23 mouse cellular contexts compared by ENCODE assay signal in genomic region chr10:119806151-119806550, GRCm38 (mm10).
A peak's percentile ranks its signal among the peaks of the same experiment; 100 is the strongest.
DNase-seq lines count a peak whose midpoint lies in the region; ATAC-seq and TF ChIP-seq lines count a peak whose summit lies in the region.
"Had no signal": no experiment of that assay in that cellular context is flagged by ENCODE, and none has a peak within 500 bp of the region (broad histone marks: within the 10 kb centered on the region; RNA-seq: fewer than 3 reads in every experiment).

No protein-coding gene starts in this region.

- H3K27me3 ChIP-seq in forebrain, embryonic 14.5 days (replicated peaks; ENCODE audit: control insufficient read depth, insufficient read depth, low read length) = no peaks in the 10 kb centered on the region
- H3K27me3 ChIP-seq in forebrain, embryonic 11.5 days (ENCODE audit: control insufficient read depth, insufficient read depth, low read length) = no peaks in the 10 kb centered on the region
- no peaks in the 10 kb centered on the region for H3K27me3 ChIP-seq in hindbrain, embryonic 13.5 days
- no peaks in the 10 kb centered on the region for H3K27me3 ChIP-seq in hindbrain, embryonic 10.5 days (ENCODE audit: insufficient read depth, poor library complexity, severe bottlenecking)
- no peaks in the 10 kb centered on the region for H3K27me3 ChIP-seq in midbrain, postnatal 0 days (ENCODE audit: insufficient read depth, low read length)
- H3K27me3 ChIP-seq: embryonic facial prominence, embryonic 13.5 days; kidney, embryonic 15.5 days; liver, embryonic 13.5 days had no signal

- H3K27ac ChIP-seq in forebrain, embryonic 14.5 days (ENCODE audit: low read depth, low read length) = 0 out of 2 replicates have a peak overlapping the region, but pooled peaks have one; percentile 11
- H3K27ac ChIP-seq in forebrain, embryonic 11.5 days (ENCODE audit: low read depth, low read length) = no peak overlapping the region
- H3K27ac ChIP-seq in hindbrain, embryonic 13.5 days = peak overlapping the region; percentile 74
- no peak overlapping the region for H3K27ac ChIP-seq in hindbrain, embryonic 10.5 days
- H3K27ac ChIP-seq in midbrain, postnatal 0 days (ENCODE audit: low read depth, low read length) = no peak overlapping the region
- H3K27ac ChIP-seq: embryonic facial prominence, embryonic 13.5 days; kidney, embryonic 15.5 days; liver, embryonic 13.5 days; stomach, postnatal 0 days had no signal

- H3K9ac ChIP-seq in forebrain, embryonic 14.5 days (ENCODE audit: low read length) = no peak overlapping the region
- H3K9ac ChIP-seq in forebrain, embryonic 11.5 days (ENCODE audit: low read length) = no peak overlapping the region
- H3K9ac ChIP-seq in hindbrain, embryonic 13.5 days = no peak overlapping the region
- H3K9ac ChIP-seq in midbrain, postnatal 0 days (replicated peaks; ENCODE audit: low read length, poor library complexity, severe bottlenecking) = no peak overlapping the region
- H3K9ac ChIP-seq: embryonic facial prominence, embryonic 13.5 days; kidney, embryonic 15.5 days; liver, embryonic 13.5 days had no signal

- H3K4me2 ChIP-seq in forebrain, embryonic 14.5 days (ENCODE audit: low read length) = no peak overlapping the region
- H3K4me2 ChIP-seq in forebrain, embryonic 11.5 days (ENCODE audit: low read depth, low read length, severe bottlenecking) = no peak overlapping the region
- peak overlapping the region; percentile 2; the same call in 1 of the 2 replicates for H3K4me2 ChIP-seq in hindbrain, embryonic 13.5 days
- H3K4me2 ChIP-seq in midbrain, postnatal 0 days (ENCODE audit: low read depth, low read length, poor library complexity, severe bottlenecking) = no peak overlapping the region
- H3K4me2 ChIP-seq: embryonic facial prominence, embryonic 13.5 days; kidney, embryonic 15.5 days; liver, embryonic 13.5 days had no signal

- peak; percentile 61 for DNase-seq in forebrain, embryonic 14.5 days (ENCODE audit: low spot score)
- DNase-seq in forebrain, embryonic 11.5 days (ENCODE audit: low spot score) = no peak
- no peak for DNase-seq in hindbrain, embryonic 10.5 days (ENCODE audit: low spot score)
- DNase-seq in brain, embryonic 14.5 days (ENCODE audit: low read depth) = peak; percentile 81
- peak; percentile 15 for DNase-seq in midbrain, postnatal 0 days (ENCODE audit: low spot score)
- no peak for DNase-seq in left cerebral cortex, adult 8-10 months (ENCODE audit: low spot score in 2 of 2)
- DNase-seq: cerebellum, adult 11-12 months; cerebellum, postnatal 14 days; gastrocnemius, postnatal 10 days; kidney, adult 11 months; kidney, postnatal 4 days; liver, embryonic 13.5 days; lung, adult 2 months; lung, postnatal 14 days; right cerebral cortex, postnatal 14 days; thymus, adult 2 months; thymus, postnatal 4 days had no signal

- 25% methylated on average over 8 of the region's 8 CpGs for WGBS in forebrain, embryonic 14.5 days
- WGBS in forebrain, embryonic 11.5 days = 37% methylated on average over 8 of the region's 8 CpGs
- 33% methylated on average over 8 of the region's 8 CpGs for WGBS in hindbrain, embryonic 13.5 days
- WGBS in hindbrain, embryonic 10.5 days = 67% methylated on average over 8 of the region's 8 CpGs
- WGBS in midbrain, postnatal 0 days = 28% methylated on average over 8 of the region's 8 CpGs

- peak; percentile 43 for ATAC-seq in forebrain, embryonic 14.5 days
- no peak for ATAC-seq in forebrain, embryonic 11.5 days (replicated peaks; ENCODE audit: low FRiP score)
- ATAC-seq in hindbrain, embryonic 13.5 days (ENCODE audit: low FRiP score) = no peak
- no peak for ATAC-seq in midbrain, postnatal 0 days (ENCODE audit: low FRiP score)
- no peak for ATAC-seq in activated CD4-positive, CD25-positive, alpha-beta regulatory T cell, adult 4 months

- no peaks in the 10 kb centered on the region for H3K9me3 ChIP-seq in forebrain, embryonic 14.5 days (replicated peaks; ENCODE audit: control insufficient read depth, low read length)
- H3K9me3 ChIP-seq in forebrain, embryonic 11.5 days (ENCODE audit: control insufficient read depth, low read length) = no peaks in the 10 kb centered on the region
- H3K9me3 ChIP-seq in hindbrain, embryonic 13.5 days = no peaks in the 10 kb centered on the region
- no peaks in the 10 kb centered on the region for H3K9me3 ChIP-seq in hindbrain, embryonic 10.5 days
- no peaks in the 10 kb centered on the region for H3K9me3 ChIP-seq in midbrain, postnatal 0 days (ENCODE audit: low read length)
- H3K9me3 ChIP-seq: embryonic facial prominence, embryonic 13.5 days; kidney, embryonic 15.5 days had no signal

- no peaks in the 10 kb centered on the region for H3K4me1 ChIP-seq in forebrain, embryonic 14.5 days (ENCODE audit: control insufficient read depth, insufficient read depth, low read length)
- H3K4me1 ChIP-seq in forebrain, embryonic 11.5 days (replicated peaks; ENCODE audit: control insufficient read depth, insufficient read depth, low read length) = peaks cover 4% of the 10 kb centered on the region
- H3K4me1 ChIP-seq in hindbrain, embryonic 13.5 days (replicated peaks) = peaks cover 38% of the 10 kb centered on the region
- H3K4me1 ChIP-seq in hindbrain, embryonic 10.5 days (replicated peaks) = peaks cover 28% of the 10 kb centered on the region
- no peaks in the 10 kb centered on the region for H3K4me1 ChIP-seq in midbrain, postnatal 0 days (ENCODE audit: insufficient read depth, low read length)
- H3K4me1 ChIP-seq: embryonic facial prominence, embryonic 13.5 days; liver, embryonic 13.5 days had no signal

- no peak for TF ChIP-seq CTCF in brain, embryonic 14.5 days (IDR thresholded peaks at IDR 0.05; ENCODE audit: borderline replicate concordance, extremely low read depth, insufficient read depth, insufficient read length)
- no peak for TF ChIP-seq CTCF in midbrain, postnatal 0 days (IDR thresholded peaks at IDR 0.05)

- TF ChIP-seq POLR2A in brain, embryonic 14.5 days (IDR thresholded peaks at IDR 0.05; ENCODE audit: borderline replicate concordance, extremely low read depth, insufficient read depth, insufficient read length, poor library complexity, severe bottlenecking) = no peak

- no peak overlapping the region for H3K4me3 ChIP-seq in forebrain, embryonic 14.5 days (ENCODE audit: low read depth, low read length)
- H3K4me3 ChIP-seq in forebrain, embryonic 11.5 days (ENCODE audit: low read depth, low read length) = no peak overlapping the region
- no peak overlapping the region for H3K4me3 ChIP-seq in hindbrain, embryonic 13.5 days
- H3K4me3 ChIP-seq in hindbrain, embryonic 10.5 days = no peak overlapping the region
- H3K4me3 ChIP-seq in midbrain, postnatal 0 days (ENCODE audit: low read depth, low read length) = no peak overlapping the region
- H3K4me3 ChIP-seq: embryonic facial prominence, embryonic 13.5 days; erythroblast, embryonic 14.5 days; kidney, embryonic 15.5 days; liver, embryonic 13.5 days had no signal

- no peaks in the 10 kb centered on the region for H3K36me3 ChIP-seq in forebrain, embryonic 14.5 days (ENCODE audit: control insufficient read depth, insufficient read depth, low read length)
- no peaks in the 10 kb centered on the region for H3K36me3 ChIP-seq in forebrain, embryonic 11.5 days (ENCODE audit: control insufficient read depth, insufficient read depth, low read length)
- no peaks in the 10 kb centered on the region for H3K36me3 ChIP-seq in hindbrain, embryonic 13.5 days
- H3K36me3 ChIP-seq in hindbrain, embryonic 10.5 days = no peaks in the 10 kb centered on the region
- H3K36me3 ChIP-seq in midbrain, postnatal 0 days (ENCODE audit: insufficient read depth, low read length) = no peaks in the 10 kb centered on the region
- H3K36me3 ChIP-seq: embryonic facial prominence, embryonic 13.5 days; kidney, embryonic 15.5 days; liver, embryonic 13.5 days had no signal

Comparison
In these comparisons a context has a peak if more than half of its experiments do, and no peak if none do; other contexts are left out.
1. DNase-seq: peak in forebrain, embryonic 14.5 days (single experiment), brain, embryonic 14.5 days (single experiment) and midbrain, postnatal 0 days (single experiment); none in forebrain, embryonic 11.5 days (single experiment), hindbrain, embryonic 10.5 days (single experiment) and left cerebral cortex, adult 8-10 months (0 of 2).
2. H3K27ac ChIP-seq: peak in forebrain, embryonic 14.5 days (single experiment) and hindbrain, embryonic 13.5 days (single experiment); none in forebrain, embryonic 11.5 days (single experiment), hindbrain, embryonic 10.5 days (single experiment) and midbrain, postnatal 0 days (single experiment).